In the genomic region with DNA sequence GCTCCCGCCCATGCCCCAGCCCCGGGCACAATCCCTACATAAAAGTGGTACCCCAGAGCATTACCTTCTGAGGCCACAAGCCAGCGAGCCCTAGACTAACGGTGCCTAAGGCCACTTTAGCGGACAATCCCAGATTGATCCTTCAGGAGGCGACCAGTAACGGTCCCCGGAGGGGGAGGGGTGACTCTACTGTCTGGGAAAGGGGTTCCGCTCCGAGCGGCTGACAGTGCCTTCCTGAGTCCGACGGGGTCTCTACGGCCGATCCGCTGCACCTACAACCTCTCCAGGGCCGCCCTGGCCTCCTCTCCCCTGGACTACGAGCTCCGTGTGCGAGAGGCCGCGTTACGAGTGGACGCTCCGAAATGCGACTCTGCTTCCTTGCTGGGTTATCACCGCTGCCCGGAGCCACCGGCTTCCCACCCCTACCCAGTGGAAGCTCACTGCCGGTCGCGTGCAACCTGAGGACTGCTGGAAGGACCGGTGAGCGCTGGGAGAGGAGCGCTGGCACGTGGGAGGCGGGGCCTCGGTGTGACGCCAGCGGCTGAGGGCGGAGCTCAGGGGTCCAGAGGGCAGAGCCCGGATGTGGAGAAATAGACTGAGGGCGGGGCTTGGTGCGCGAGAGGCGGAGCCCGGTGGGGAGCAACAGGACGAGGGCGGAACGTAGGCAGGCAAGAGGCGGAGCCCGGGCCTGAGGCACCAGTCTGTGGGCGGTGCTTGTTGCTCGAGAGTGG, we compare ENCODE assay signal across 8 mouse cellular contexts. TPM values are rescaled to one million over a fixed set of nuclear protein-coding genes. Genes with fewer than 3 reads are reported as not detected.
A peak's percentile ranks its signal among the peaks of the same experiment; 100 is the strongest.
DNase-seq lines count a peak whose midpoint lies in the region; ATAC-seq and TF ChIP-seq lines count a peak whose summit lies in the region.

No protein-coding gene starts in this region.

- peak overlapping the region; percentile 91 for H3K4me3 ChIP-seq in gastrocnemius, adult 2 months
- peak overlapping the region; percentile 61 for H3K4me3 ChIP-seq in hindbrain, postnatal 0 days (ENCODE audit: low read length)
- H3K4me3 ChIP-seq in left cerebral cortex, adult 2 months, result peak overlapping the region; percentile 56

- DNase-seq in ZHBTc4 (ENCODE audit: low read depth, low spot score), result peak; percentile 99
- peak; percentile 100 for DNase-seq in gastrocnemius, adult 2 months
- peak; percentile 98 for DNase-seq in hindbrain, postnatal 0 days (ENCODE audit: low spot score)
- DNase-seq in left cerebral cortex, adult 2 months (ENCODE audit: extremely low spot score in 1 of 2, low spot score in 2 of 2), result peak; percentile 98
- DNase-seq in right cerebral cortex, adult 2 months (ENCODE audit: low spot score in 2 of 2), result peak; percentile 98
- DNase-seq in urinary bladder, postnatal 14 days (ENCODE audit: low spot score), result peak; percentile 100

- no peaks in the 10 kb centered on the region for H3K9me3 ChIP-seq in hindbrain, postnatal 0 days (ENCODE audit: low read length)

- H3K36me3 ChIP-seq in hindbrain, postnatal 0 days (ENCODE audit: insufficient read depth, low read length), result no peaks in the 10 kb centered on the region

- H3K4me1 ChIP-seq in hindbrain, postnatal 0 days (ENCODE audit: insufficient read depth, low read length), result no peaks in the 10 kb centered on the region

- H3K27me3 ChIP-seq in hindbrain, postnatal 0 days (ENCODE audit: insufficient read depth, low read length), result no peaks in the 10 kb centered on the region

- WGBS in hindbrain, postnatal 0 days, result under 1% methylated on average over 54 of the region's 54 CpGs

- ATAC-seq in common myeloid progenitor, adult 5-6 weeks (replicated peaks; ENCODE audit: low read depth, poor library complexity, severe bottlenecking), result peak; percentile 98
- ATAC-seq in hindbrain, postnatal 0 days, result peak; percentile 99
- ATAC-seq in megakaryocyte, adult 5-6 weeks (ENCODE audit: poor library complexity, severe bottlenecking), result peak; percentile 96

- H3K4me2 ChIP-seq in hindbrain, postnatal 0 days (ENCODE audit: low read depth, low read length), result peak overlapping the region; percentile 89

- no peak for TF ChIP-seq CTCF in gastrocnemius, adult 2 months (IDR thresholded peaks at IDR 0.05)
- TF ChIP-seq CTCF in hindbrain, postnatal 0 days (IDR thresholded peaks at IDR 0.05; ENCODE audit: low read depth), result no peak
- no peak; the same call in none of the 2 replicates for TF ChIP-seq CTCF in left cerebral cortex, adult 2 months (IDR thresholded peaks at IDR 0.05)

- H3K9ac ChIP-seq in hindbrain, postnatal 0 days (replicated peaks; ENCODE audit: low read length), result peak overlapping the region; percentile 59

- intact Hi-C loops in gastrocnemius, adult 2 months (cut with DNase I), result no loop called here
- intact Hi-C loops in left cerebral cortex, adult 2 months (cut with DNase I), result loop anchor here (5.0 kb wide), 1 partner anchor 157 kb away; a partner anchor contains a TSS

- H3K27ac ChIP-seq in gastrocnemius, adult 2 months, result peak overlapping the region; percentile 88
- 0 out of 2 replicates have a peak overlapping the region, but pooled peaks have one; percentile 33 for H3K27ac ChIP-seq in hindbrain, postnatal 0 days
- peak overlapping the region; percentile 53 for H3K27ac ChIP-seq in left cerebral cortex, adult 2 months

RNA-seq across cellular contexts. Expression of a gene that starts 56.9 kb away (rescaled TPM):
- total RNA-seq in common myeloid progenitor, adult 5-6 weeks (2017), result 0.29 and 0.69 TPM in 2 replicates
- total RNA-seq in gastrocnemius, adult 2 months (2021), result 10 to 100 TPM; 21.8 to 41.9 TPM
- 177 and 266 TPM in 2 replicates for total RNA-seq in hindbrain, postnatal 0 days (2014; rRNA removed)
- 70.1 and 73.8 TPM in 2 replicates for polyA plus RNA-seq in hindbrain, postnatal 0 days (2015; fragmentation: Nextera tagmentation; extraction: Ambion mirVana)
- 10 to 100 TPM; 53.0 to 57.6 TPM for total RNA-seq in left cerebral cortex, adult 2 months (2021)
- total RNA-seq in megakaryocyte, adult 5-6 weeks (2015), result not detected in 2 replicates
- 0.26 and 1.3 TPM in 2 replicates for total RNA-seq in megakaryocyte, adult 5-6 weeks (2017)

Comparison
In these comparisons a context has a peak if more than half of its experiments do, and no peak if none do; other contexts are left out.
1. Peak in every context shown above with its lines: DNase-seq, ATAC-seq, H3K4me3 ChIP-seq and H3K27ac ChIP-seq.
2. H3K27ac ChIP-seq: peak in every context shown above with its lines; median percentile 88 in gastrocnemius, adult 2 months; 53 in left cerebral cortex, adult 2 months; 33 in hindbrain, postnatal 0 days.
3. RNA of a gene that starts 56.9 kb away (total RNA-seq): 177 to 266 TPM in hindbrain, postnatal 0 days, 53.0 to 57.6 TPM in left cerebral cortex, adult 2 months and 21.8 to 41.9 TPM in gastrocnemius, adult 2 months; 0.29 to 0.69 TPM in common myeloid progenitor, adult 5-6 weeks and 0.26 to 1.3 TPM in megakaryocyte, adult 5-6 weeks; every median in the first group is over 4 times any median in the second.